Mouse (Mus musculus): ENCODE measurements around the gene Gdf15.

DNA sequence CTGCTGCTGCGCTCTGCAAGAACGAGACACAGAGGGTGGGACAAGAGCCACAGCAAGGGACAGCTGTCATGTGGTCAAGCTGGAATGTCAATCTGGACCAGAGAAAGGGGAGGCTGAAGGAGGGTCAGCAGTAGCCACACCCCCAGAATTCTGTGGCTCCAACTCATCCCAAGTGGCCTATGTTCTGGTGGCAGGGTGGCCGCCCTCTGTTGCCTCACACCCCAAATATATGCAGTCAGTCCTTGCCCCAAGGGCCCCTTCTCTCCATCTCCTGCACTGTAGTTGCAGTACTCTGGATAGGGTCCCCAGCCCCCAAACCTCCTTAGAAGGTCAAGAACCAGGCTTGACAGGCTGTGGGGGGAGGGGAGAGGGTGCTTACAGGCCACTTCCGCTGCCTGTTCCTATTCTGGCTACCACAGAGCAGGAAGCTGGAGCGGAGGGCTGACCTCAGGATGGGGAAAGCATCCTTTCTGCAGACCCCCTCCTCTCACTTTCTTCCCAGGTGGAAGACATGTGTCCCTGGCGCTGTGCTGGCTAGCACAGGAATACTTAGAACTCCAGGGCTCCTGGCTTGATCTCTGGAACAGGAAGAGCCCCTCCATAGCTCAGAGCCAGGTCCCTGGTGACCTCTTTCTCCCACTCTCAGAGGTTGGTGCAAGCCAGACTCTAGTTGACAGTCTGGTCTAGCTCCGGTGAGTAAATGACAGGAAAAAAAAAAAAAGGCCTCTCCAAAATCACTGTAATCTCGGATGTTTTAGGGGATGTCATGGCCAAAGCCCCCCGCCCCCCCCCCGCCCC, 31.6 kb downstream of the Gdf15 start:
- no peak for TF ChIP-seq CTCF (IDR thresholded peaks at IDR 0.05; ENCODE audit: control insufficient read depth, insufficient read depth, low read length)
- TF ChIP-seq POLR2A (IDR thresholded peaks at IDR 0.05; ENCODE audit: borderline replicate concordance, control insufficient read depth, low read depth, low read length): no peak
